Mouse (Mus musculus) liver, embryonic 12.5 days (tissue): ENCODE data around the gene Tmem40. TPM values are rescaled to one million over a fixed set of nuclear protein-coding genes. Genes with fewer than 3 reads are reported as not detected.

ENCODE experiments used
- microRNA-seq: library from miRNA; unstranded; fragments of <30 nt; microRNA quantifications from one replicate; pipeline ENCODE4, GENCODE M21; 2017
- polyA plus RNA-seq: library from polyadenylated mRNA; unstranded; fragments of >200 nt; fragmentation: Nextera tagmentation; extraction: Ambion mirVana; gene quantifications from 2 replicates; pipeline ENCODE4 v1.2.1, GENCODE M21; 2016

The Tmem40 gene
- polyA plus RNA-seq, 1 experiment from 2014 or later: 32.7 TPM

Small RNAs within 50 kb of the gene (microRNA-seq; reads per million reads assigned to microRNA genes)
- not detected for gene Mir7660

Other genes starting within 250 kb of the Tmem40 start
- 19.7 and 20.7 TPM in 2 replicates for gene Tsen2, start 217.7 kb downstream of the Tmem40 start, polyA plus RNA-seq
- gene Mkrn2os, start 169.8 kb downstream of the Tmem40 start, polyA plus RNA-seq: 4.9 and 5.1 TPM in 2 replicates
- 14.4 and 15.3 TPM in 2 replicates for gene Mkrn2, start 160.5 kb downstream of the Tmem40 start, polyA plus RNA-seq
- 52.4 and 53.2 TPM in 2 replicates for gene Raf1, start 85.8 kb downstream of the Tmem40 start, polyA plus RNA-seq
- gene Cand2, start 12.1 kb upstream of the Tmem40 start, polyA plus RNA-seq: 9.5 and 10.5 TPM in 2 replicates
- 1,876 and 1,897 TPM in 2 replicates for gene Rpl32, start 46.3 kb upstream of the Tmem40 start, polyA plus RNA-seq
- 0.25 and 0.26 TPM in 2 replicates for gene Efcab12, start 76.0 kb upstream of the Tmem40 start, polyA plus RNA-seq
- gene Mbd4, start 91.0 kb upstream of the Tmem40 start, polyA plus RNA-seq: 14.5 and 16.2 TPM in 2 replicates
- 4.8 and 5.3 TPM in 2 replicates for gene Ift122, start 91.1 kb upstream of the Tmem40 start, polyA plus RNA-seq
- gene Rho, start 169.3 kb upstream of the Tmem40 start, polyA plus RNA-seq: not detected in 2 replicates
- not detected in 2 replicates for gene H1foo, start 182.5 kb upstream of the Tmem40 start, polyA plus RNA-seq
- gene Plxnd1, start 232.6 kb upstream of the Tmem40 start, polyA plus RNA-seq: 16.2 TPM in 2 replicates